Mouse (Mus musculus): ENCODE data around the gene BC037034. TPM values are rescaled to one million over a fixed set of nuclear protein-coding genes. Genes with fewer than 3 reads are reported as not detected.

BC037034 gene
- 5.5 and 6.6 TPM in 2 replicates for polyA plus RNA-seq (2014; fragmentation: Nextera tagmentation; extraction: Ambion mirVana)

GRCm38 (mm10) chr5:138263260-138264206 is at the start of gene BC037034:
Gene BC037034, minus strand, starts transcription at chr5:138264033.
- ATAC-seq (ENCODE audit: insufficient read depth) (peak; percentile 93), DNase-seq (peak; percentile 97)
- WGBS, result under 1% methylated on average over 71 of the region's 71 CpGs
- no peak for TF ChIP-seq CTCF (IDR thresholded peaks at IDR 0.05; ENCODE audit: low read depth)
- H3K27me3 ChIP-seq (ENCODE audit: insufficient read depth, low read length), result no peaks in the 10 kb centered on the region
- H3K9ac ChIP-seq, result peak within 1 kb of the TSS; percentile 95
- peaks cover 7% of the 10 kb centered on the region for H3K4me1 ChIP-seq (ENCODE audit: insufficient read depth)
- H3K9me3 ChIP-seq (ENCODE audit: low read depth, low read length), result no peaks in the 10 kb centered on the region
- peak within 1 kb of the TSS; percentile 42; the same call in 1 of the 2 replicates for H3K27ac ChIP-seq (ENCODE audit: low read depth)
- peak within 1 kb of the TSS; percentile 92 for H3K4me2 ChIP-seq
- peaks cover 35% of the 10 kb centered on the region for H3K36me3 ChIP-seq (ENCODE audit: insufficient read depth)
- H3K4me3 ChIP-seq (ENCODE audit: low read depth, low read length), result peak within 1 kb of the TSS; percentile 95

- no peaks in the 10 kb centered on the region for H3K27me3 ChIP-seq (ENCODE audit: insufficient read depth, low read length)
- H3K4me1 ChIP-seq (ENCODE audit: insufficient read depth), result no peaks in the 10 kb centered on the region
- H3K27ac ChIP-seq (ENCODE audit: low read depth), result no peak overlapping the region
- no peaks in the 10 kb centered on the region for H3K9me3 ChIP-seq (ENCODE audit: low read depth, low read length)
- TF ChIP-seq CTCF (IDR thresholded peaks at IDR 0.05; ENCODE audit: low read depth), result no peak
- DNase-seq (no peak), ATAC-seq (ENCODE audit: insufficient read depth) (no peak)
- H3K36me3 ChIP-seq (ENCODE audit: insufficient read depth), result no peaks in the 10 kb centered on the region
- no peak overlapping the region for H3K9ac ChIP-seq
- no peak overlapping the region for H3K4me2 ChIP-seq
- H3K4me3 ChIP-seq (ENCODE audit: low read depth, low read length), result no peak overlapping the region
- 80% methylated on average over 3 of the region's 3 CpGs for WGBS
Observed at GRCm38 (mm10) chr5:138312795-138313194, 49.0 kb upstream of the BC037034 start.

GRCm38 (mm10) chr5:138299613-138300012 is 35.8 kb upstream of the BC037034 start:
- Histone ChIP-seq H3K9ac (no peak overlapping the region), H3K27ac (ENCODE audit: low read depth) (no peak overlapping the region), H3K4me1 (ENCODE audit: insufficient read depth) (no peaks in the 10 kb centered on the region), H3K9me3 (ENCODE audit: low read depth, low read length) (no peaks in the 10 kb centered on the region), H3K4me2 (no peak overlapping the region), H3K4me3 (ENCODE audit: low read depth, low read length) (no peak overlapping the region), H3K36me3 (ENCODE audit: insufficient read depth) (no peaks in the 10 kb centered on the region), H3K27me3 (ENCODE audit: insufficient read depth, low read length) (no peaks in the 10 kb centered on the region)
- TF ChIP-seq CTCF (IDR thresholded peaks at IDR 0.05; ENCODE audit: low read depth), result no peak
- 81% methylated on average over 2 of the region's 2 CpGs for WGBS
- no peak for DNase-seq
- ATAC-seq (ENCODE audit: insufficient read depth), result no peak

DNA sequence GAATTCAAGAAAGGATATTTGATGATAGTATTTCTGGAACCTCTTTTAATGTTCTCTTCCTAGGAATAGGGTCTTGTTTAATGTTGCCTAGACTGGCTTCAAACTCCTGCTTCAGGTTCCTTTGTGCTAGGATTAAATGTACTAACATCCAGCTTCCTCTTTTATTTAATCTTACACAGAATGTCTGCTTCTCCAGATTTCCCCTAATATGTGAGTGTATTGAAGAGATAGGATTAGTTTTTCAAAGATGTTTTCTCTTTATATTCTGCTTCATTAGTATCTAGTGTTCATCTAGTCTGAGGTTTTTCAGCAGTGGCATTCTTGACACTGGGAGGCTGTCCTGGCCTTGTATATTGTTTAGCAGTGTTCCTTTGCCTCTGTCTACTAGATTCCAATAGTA is 30.3 kb upstream of the BC037034 start:
- Histone ChIP-seq H3K4me3 (ENCODE audit: low read depth, low read length) (no peak overlapping the region), H3K4me1 (ENCODE audit: insufficient read depth) (no peaks in the 10 kb centered on the region), H3K4me2 (no peak overlapping the region), H3K9ac (no peak overlapping the region), H3K27me3 (ENCODE audit: insufficient read depth, low read length) (no peaks in the 10 kb centered on the region), H3K36me3 (ENCODE audit: insufficient read depth) (no peaks in the 10 kb centered on the region), H3K27ac (ENCODE audit: low read depth) (no peak overlapping the region), H3K9me3 (ENCODE audit: low read depth, low read length) (no peaks in the 10 kb centered on the region)
- no peak for TF ChIP-seq CTCF (IDR thresholded peaks at IDR 0.05; ENCODE audit: low read depth)
- no peak for ATAC-seq (ENCODE audit: insufficient read depth)
- no peak for DNase-seq

DNA sequence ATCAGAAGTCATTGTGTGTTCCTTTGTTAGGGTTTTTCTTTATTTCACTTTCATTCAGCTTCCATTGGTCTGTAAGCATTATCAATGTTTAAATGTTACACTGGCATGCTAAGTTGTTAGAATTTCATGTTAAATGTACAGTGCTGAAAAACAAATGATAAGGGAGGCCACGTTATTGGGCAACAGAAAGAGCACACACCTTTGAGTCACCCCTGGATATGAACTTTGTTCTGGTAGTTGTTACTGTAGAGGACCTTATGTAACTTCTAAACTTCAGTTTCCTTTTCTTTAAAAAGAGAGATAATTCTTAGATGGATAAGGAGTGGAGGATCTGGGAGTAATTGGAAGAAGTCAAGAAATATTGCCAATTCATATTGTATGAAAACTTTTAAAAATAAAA is 27.8 kb upstream of the BC037034 start:
- ATAC-seq (ENCODE audit: insufficient read depth) (no peak), DNase-seq (no peak)
- H3K4me2 ChIP-seq, result no peak overlapping the region
- H3K9ac ChIP-seq, result no peak overlapping the region
- H3K27ac ChIP-seq (ENCODE audit: low read depth), result no peak overlapping the region
- no peaks in the 10 kb centered on the region for H3K4me1 ChIP-seq (ENCODE audit: insufficient read depth)
- TF ChIP-seq CTCF (IDR thresholded peaks at IDR 0.05; ENCODE audit: low read depth), result no peak
- no peaks in the 10 kb centered on the region for H3K9me3 ChIP-seq (ENCODE audit: low read depth, low read length)
- WGBS, result 67% methylated on average over 1 of the region's 1 CpGs
- H3K4me3 ChIP-seq (ENCODE audit: low read depth, low read length), result no peak overlapping the region
- H3K27me3 ChIP-seq (ENCODE audit: insufficient read depth, low read length), result no peaks in the 10 kb centered on the region
- H3K36me3 ChIP-seq (ENCODE audit: insufficient read depth), result no peaks in the 10 kb centered on the region

DNA sequence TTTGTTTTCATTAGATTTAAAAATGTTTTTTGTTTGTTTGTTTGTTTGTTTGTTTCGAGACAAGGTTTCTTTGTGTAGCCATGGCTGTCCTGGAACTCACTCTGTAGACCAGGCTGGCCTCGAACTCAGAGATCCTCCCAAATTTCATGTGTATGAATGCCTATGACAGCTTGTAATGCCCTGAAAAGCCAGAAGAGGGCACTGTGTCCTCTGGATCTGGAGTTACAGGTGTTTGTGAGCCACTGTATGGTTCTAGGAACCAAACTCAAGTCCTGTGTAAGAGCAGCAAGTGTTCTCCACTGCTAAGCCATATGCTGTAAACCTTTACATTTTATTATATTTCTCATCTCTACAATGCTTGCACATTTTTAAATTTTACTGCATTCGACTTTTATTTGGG is 24.0 kb upstream of the BC037034 start:
- WGBS, result 67% methylated on average over 3 of the region's 3 CpGs
- Histone ChIP-seq H3K9me3 (ENCODE audit: low read depth, low read length) (no peaks in the 10 kb centered on the region), H3K36me3 (ENCODE audit: insufficient read depth) (no peaks in the 10 kb centered on the region), H3K4me3 (ENCODE audit: low read depth, low read length) (no peak overlapping the region), H3K4me2 (no peak overlapping the region), H3K27me3 (ENCODE audit: insufficient read depth, low read length) (no peaks in the 10 kb centered on the region), H3K9ac (no peak overlapping the region), H3K27ac (ENCODE audit: low read depth) (no peak overlapping the region), H3K4me1 (ENCODE audit: insufficient read depth) (no peaks in the 10 kb centered on the region)
- peak; percentile 27; the same call in 1 of the 2 replicates for TF ChIP-seq CTCF (IDR thresholded peaks at IDR 0.05; ENCODE audit: low read depth)
- DNase-seq (peak; percentile 18), ATAC-seq (ENCODE audit: insufficient read depth) (no peak)

- DNase-seq (no peak), ATAC-seq (ENCODE audit: insufficient read depth) (no peak)
- no peak overlapping the region for H3K4me2 ChIP-seq
- H3K9me3 ChIP-seq (ENCODE audit: low read depth, low read length), result peaks cover 9% of the 10 kb centered on the region; the same call in 1 of the 2 replicates
- TF ChIP-seq CTCF (IDR thresholded peaks at IDR 0.05; ENCODE audit: low read depth), result no peak
- no peak overlapping the region for H3K4me3 ChIP-seq (ENCODE audit: low read depth, low read length)
- no peak overlapping the region for H3K9ac ChIP-seq
- 58% methylated on average over 1 of the region's 1 CpGs for whole genome bisulfite sequencing
- no peaks in the 10 kb centered on the region for H3K36me3 ChIP-seq (ENCODE audit: insufficient read depth)
- peaks cover 5% of the 10 kb centered on the region for H3K4me1 ChIP-seq (ENCODE audit: insufficient read depth)
- H3K27ac ChIP-seq (ENCODE audit: low read depth), result no peak overlapping the region
- H3K27me3 ChIP-seq (ENCODE audit: insufficient read depth, low read length), result no peaks in the 10 kb centered on the region; the same call in 1 of the 2 replicates
Observed at GRCm38 (mm10) chr5:138283540-138283939, 19.7 kb upstream of the BC037034 start.
